Mouse (Mus musculus): ENCODE data around the gene Nup62. TPM values are rescaled to one million over a fixed set of nuclear protein-coding genes. Genes with fewer than 3 reads are reported as not detected.
A peak's percentile ranks its signal among the peaks of the same experiment; 100 is the strongest.

Nup62 gene
- polyA plus RNA-seq, 1 experiment, result 59.4 TPM

- H3K4me3 ChIP-seq (replicated peaks), result peak overlapping the region; percentile 100
Observed at GRCm38 (mm10) chr7:44851625-44852234, 35.8 kb downstream of the Nup62 start.

GRCm38 (mm10) chr7:44852259-44853027 lies 36.6 kb downstream of the Nup62 start:
- H3K36me3 ChIP-seq (replicated peaks; ENCODE audit: low read length), result peaks cover 31% of the 10 kb centered on the region
- H3K4me3 ChIP-seq (replicated peaks), result peak overlapping the region; percentile 98
- peaks cover 69% of the 10 kb centered on the region for H3K4me1 ChIP-seq
- TF ChIP-seq FLI1 (IDR thresholded peaks at IDR 0.05; ENCODE audit: low read length) (no peak), GATA1 (IDR thresholded peaks at IDR 0.05; ENCODE audit: borderline replicate concordance, low read length) (no peak)
- no peaks in the 10 kb centered on the region for H3K9me3 ChIP-seq
- H3K27me3 ChIP-seq (replicated peaks), result no peaks in the 10 kb centered on the region

More at GRCm38 (mm10) chr7:44851625-44852234, 35.8 kb downstream of the Nup62 start:
- Histone ChIP-seq H3K9me3 (no peaks in the 10 kb centered on the region), H3K4me1 (peaks cover 71% of the 10 kb centered on the region), H3K36me3 (replicated peaks; ENCODE audit: low read length) (peaks cover 37% of the 10 kb centered on the region), H3K27me3 (replicated peaks) (no peaks in the 10 kb centered on the region)
- TF ChIP-seq FLI1 (IDR thresholded peaks at IDR 0.05; ENCODE audit: low read length), result no peak
- TF ChIP-seq GATA1 (IDR thresholded peaks at IDR 0.05; ENCODE audit: borderline replicate concordance, low read length), result no peak

- TF ChIP-seq FLI1 (IDR thresholded peaks at IDR 0.05; ENCODE audit: low read length) (no peak), GATA1 (IDR thresholded peaks at IDR 0.05; ENCODE audit: borderline replicate concordance, low read length) (no peak)
- Histone ChIP-seq H3K4me3 (replicated peaks) (peak overlapping the region; percentile 98), H3K9me3 (no peaks in the 10 kb centered on the region), H3K4me1 (peaks cover 69% of the 10 kb centered on the region), H3K36me3 (replicated peaks; ENCODE audit: low read length) (peaks cover 29% of the 10 kb centered on the region), H3K27me3 (replicated peaks) (no peaks in the 10 kb centered on the region)
Observed at GRCm38 (mm10) chr7:44853065-44853464, 37.2 kb downstream of the Nup62 start.

GRCm38 (mm10) chr7:44853596-44854355 lies 37.9 kb downstream of the Nup62 start:
- H3K4me1 ChIP-seq, result peaks cover 74% of the 10 kb centered on the region
- TF ChIP-seq GATA1 (IDR thresholded peaks at IDR 0.05; ENCODE audit: borderline replicate concordance, low read length) (no peak), FLI1 (IDR thresholded peaks at IDR 0.05; ENCODE audit: low read length) (no peak)
- H3K27me3 ChIP-seq (replicated peaks), result no peaks in the 10 kb centered on the region
- H3K9me3 ChIP-seq, result no peaks in the 10 kb centered on the region
- H3K36me3 ChIP-seq (replicated peaks; ENCODE audit: low read length), result peaks cover 33% of the 10 kb centered on the region
- H3K4me3 ChIP-seq (replicated peaks), result peak overlapping the region; percentile 98

- Histone ChIP-seq H3K4me1 (peaks cover 80% of the 10 kb centered on the region), H3K27me3 (replicated peaks) (no peaks in the 10 kb centered on the region), H3K4me3 (replicated peaks) (peak overlapping the region; percentile 98), H3K9me3 (no peaks in the 10 kb centered on the region), H3K36me3 (replicated peaks; ENCODE audit: low read length) (peaks cover 35% of the 10 kb centered on the region)
- TF ChIP-seq FLI1 (IDR thresholded peaks at IDR 0.05; ENCODE audit: low read length) (no peak), GATA1 (IDR thresholded peaks at IDR 0.05; ENCODE audit: borderline replicate concordance, low read length) (no peak)
Observed at GRCm38 (mm10) chr7:44854356-44855031, 38.6 kb downstream of the Nup62 start.

- Histone ChIP-seq H3K27me3 (replicated peaks) (no peaks in the 10 kb centered on the region), H3K4me1 (peaks cover 86% of the 10 kb centered on the region), H3K9me3 (no peaks in the 10 kb centered on the region), H3K4me3 (replicated peaks) (peak overlapping the region; percentile 98), H3K36me3 (replicated peaks; ENCODE audit: low read length) (peaks cover 41% of the 10 kb centered on the region)
- TF ChIP-seq FLI1 (IDR thresholded peaks at IDR 0.05; ENCODE audit: low read length) (no peak), GATA1 (IDR thresholded peaks at IDR 0.05; ENCODE audit: borderline replicate concordance, low read length) (no peak)
Observed at GRCm38 (mm10) chr7:44855036-44855435, 39.1 kb downstream of the Nup62 start.

GRCm38 (mm10) chr7:44856265-44856916 lies 40.5 kb downstream of the Nup62 start:
- peaks cover 89% of the 10 kb centered on the region for H3K4me1 ChIP-seq
- no peak for TF ChIP-seq GATA1 (IDR thresholded peaks at IDR 0.05; ENCODE audit: borderline replicate concordance, low read length)
- no peak for TF ChIP-seq FLI1 (IDR thresholded peaks at IDR 0.05; ENCODE audit: low read length)

GRCm38 (mm10) chr7:44857042-44857552 lies 41.2 kb downstream of the Nup62 start, which contains the start of gene Pnkp:
Gene Pnkp, plus strand, starts transcription at chr7:44857139.
- Histone ChIP-seq H3K4me3 (replicated peaks) (peak within 1 kb of the TSS; percentile 97), H3K4me1 (peaks cover 89% of the 10 kb centered on the region)
- peak; percentile 82 for TF ChIP-seq FLI1 (IDR thresholded peaks at IDR 0.05; ENCODE audit: low read length)
- no peak for TF ChIP-seq GATA1 (IDR thresholded peaks at IDR 0.05; ENCODE audit: borderline replicate concordance, low read length)

More at GRCm38 (mm10) chr7:44856265-44856916, 40.5 kb downstream of the Nup62 start:
- H3K27me3 ChIP-seq (replicated peaks), result no peaks in the 10 kb centered on the region
- H3K4me3 ChIP-seq (replicated peaks), result peak overlapping the region; percentile 97
- H3K36me3 ChIP-seq (replicated peaks; ENCODE audit: low read length), result peaks cover 51% of the 10 kb centered on the region
- no peaks in the 10 kb centered on the region for H3K9me3 ChIP-seq

More at GRCm38 (mm10) chr7:44857042-44857552, 41.2 kb downstream of the Nup62 start, which contains the start of gene Pnkp:
- H3K36me3 ChIP-seq (replicated peaks; ENCODE audit: low read length), result peaks cover 51% of the 10 kb centered on the region
- H3K9me3 ChIP-seq, result no peaks in the 10 kb centered on the region
- no peaks in the 10 kb centered on the region for H3K27me3 ChIP-seq (replicated peaks)
